ENCODE assay signal across 8 mouse cellular contexts in genomic region chr17:83862134-83862881, GRCm38 (mm10). TPM values are rescaled to one million over a fixed set of nuclear protein-coding genes. Genes with fewer than 3 reads are reported as not detected.
DNase-seq lines count a peak whose midpoint lies in the region; ATAC-seq and TF ChIP-seq lines count a peak whose summit lies in the region.

No protein-coding gene starts in this region.

- intact Hi-C loops in heart, postnatal 10 days (cut with DNase I), result no loop called here

- H3K4me3 ChIP-seq in E14TG2a.4 (replicated peaks; ENCODE audit: low read length), result peak overlapping the region; percentile 87

- no peaks in the 10 kb centered on the region; the same call in 1 of the 2 replicates for H3K27me3 ChIP-seq in E14TG2a.4 (ENCODE audit: insufficient read depth, low read length)

- DNase-seq in adrenal gland, postnatal 25 days, result peak; percentile 62
- peak; percentile 66 to 76 for DNase-seq in heart, postnatal 10 days
- peak; percentile 32 to 60 for DNase-seq in layer of hippocampus, adult 8-10 months (ENCODE audit: low spot score in 2 of 2)
- peak; percentile 65 for DNase-seq in lung, postnatal 14 days
- DNase-seq in retina, embryonic 14.5 days (ENCODE audit: low spot score), result peak; percentile 70
- peak; percentile 74 for DNase-seq in thymus, postnatal 25 days

- no peaks in the 10 kb centered on the region for H3K9me3 ChIP-seq in E14TG2a.4 (ENCODE audit: low read length)

- no peak for TF ChIP-seq CTCF in E14TG2a.4 (conservative IDR thresholded peaks at IDR 0.05; ENCODE audit: low read length)

- no peaks in the 10 kb centered on the region for H3K36me3 ChIP-seq in E14TG2a.4 (ENCODE audit: insufficient read depth, low read length)

- peaks cover 51% of the 10 kb centered on the region for H3K4me1 ChIP-seq in E14TG2a.4 (replicated peaks; ENCODE audit: low read depth, low read length)

- ATAC-seq in erythroid progenitor cell, adult 5-6 weeks (replicated peaks; ENCODE audit: low FRiP score, poor library complexity, severe bottlenecking), result peak; percentile 56

RNA-seq across cellular contexts. Expression of gene Haao, which starts 14.5 kb away (rescaled TPM):
- 0.43 and 3.8 TPM in 2 replicates for total RNA-seq in adrenal gland, postnatal 25 days (2021)
- total RNA-seq in erythroid progenitor cell, adult 5-6 weeks (2015; ENCODE audit: low replicate concordance), result 5.0 and 6.3 TPM in 2 replicates
- 2.7 and 3.0 TPM in 2 replicates for total RNA-seq in erythroid progenitor cell, adult 5-6 weeks (2017; ENCODE audit: low replicate concordance)
- total RNA-seq in heart, postnatal 10 days (2021), result not detected
- 1 to 10 TPM in 2 of 4 experiments, not detected in 2; 1.9 to 2.8 TPM for total RNA-seq in layer of hippocampus, adult 8-10 months (2022)

Comparison
In these comparisons a context has a peak if more than half of its experiments do, and no peak if none do; other contexts are left out.
1. Peak in every context shown above with its lines: DNase-seq, ATAC-seq and H3K4me3 ChIP-seq.